Mouse (Mus musculus): Measurements from ENCODE around the gene N4bp2l2. TPM values are rescaled to one million over a fixed set of nuclear protein-coding genes. Genes with fewer than 3 reads are reported as not detected.
"Not testable (repeated sequence)": the region's sequence is repeated elsewhere in the genome, so short reads cannot be mapped to it uniquely, and the experiment has no call there.

Gene N4bp2l2
- 28.5 and 35.0 TPM in 2 replicates for polyA plus RNA-seq (2012; rRNA removed)
- 52.6 and 57.3 TPM in 2 replicates for polyA plus RNA-seq (2014; fragmentation: Nextera tagmentation; extraction: Ambion mirVana)

GRCm38 (mm10) chr5:150666133-150666739 is at the start of gene N4bp2l2:
Gene N4bp2l2, minus strand, starts transcription at chr5:150666183.
- H3K9me3 ChIP-seq (ENCODE audit: control insufficient read depth, low read length); H3K4me1 ChIP-seq (ENCODE audit: control insufficient read depth, insufficient read depth, low read length); H3K27me3 ChIP-seq (ENCODE audit: control insufficient read depth, insufficient read depth, low read length); DNase-seq (ENCODE audit: low spot score); ATAC-seq (ENCODE audit: low FRiP score, low read depth): not testable (repeated sequence)
- H3K36me3 ChIP-seq (ENCODE audit: control insufficient read depth, insufficient read depth, low read length): peaks cover 11% of the 10 kb centered on the region
- H3K4me3 ChIP-seq (replicated peaks; ENCODE audit: low read length): peak within 1 kb of the TSS; percentile 95
- WGBS: 91% methylated on average over 8 of the region's 9 CpGs
- H3K4me2 ChIP-seq (replicated peaks; ENCODE audit: low read depth, low read length, severe bottlenecking): peak within 1 kb of the TSS; percentile 63
- peak within 1 kb of the TSS; percentile 93 for H3K9ac ChIP-seq (ENCODE audit: low read depth, low read length, severe bottlenecking)
- peak within 1 kb of the TSS; percentile 99 for H3K27ac ChIP-seq (replicated peaks; ENCODE audit: low read depth, low read length)

- H3K27ac ChIP-seq (replicated peaks; ENCODE audit: low read depth, low read length): no peak overlapping the region
- H3K27me3 ChIP-seq (ENCODE audit: control insufficient read depth, insufficient read depth, low read length): no peaks in the 10 kb centered on the region
- 0 out of 2 replicates have a peak, but pooled peaks cover under 1% of the 10 kb centered on the region for H3K36me3 ChIP-seq (ENCODE audit: control insufficient read depth, insufficient read depth, low read length)
- no peak overlapping the region for H3K4me3 ChIP-seq (replicated peaks; ENCODE audit: low read length)
- no peaks in the 10 kb centered on the region for H3K4me1 ChIP-seq (ENCODE audit: control insufficient read depth, insufficient read depth, low read length)
- H3K9me3 ChIP-seq (ENCODE audit: control insufficient read depth, low read length): no peaks in the 10 kb centered on the region
- TF ChIP-seq POLR2A (IDR thresholded peaks at IDR 0.05; ENCODE audit: borderline replicate concordance, extremely low read depth, insufficient read depth, insufficient read length): no peak
- no peak overlapping the region for H3K4me2 ChIP-seq (replicated peaks; ENCODE audit: low read depth, low read length, severe bottlenecking)
- DNase-seq (ENCODE audit: low spot score) (no peak), ATAC-seq (ENCODE audit: low FRiP score, low read depth) (no peak)
- H3K9ac ChIP-seq (ENCODE audit: low read depth, low read length, severe bottlenecking): no peak overlapping the region
Observed at GRCm38 (mm10) chr5:150713431-150713830, 47.4 kb upstream of the N4bp2l2 start.

GRCm38 (mm10) chr5:150711503-150711902 is 45.5 kb upstream of the N4bp2l2 start:
- ATAC-seq (ENCODE audit: low FRiP score, low read depth) (no peak), DNase-seq (ENCODE audit: low spot score) (no peak)
- H3K36me3 ChIP-seq (ENCODE audit: control insufficient read depth, insufficient read depth, low read length): no peaks in the 10 kb centered on the region
- no peak overlapping the region for H3K9ac ChIP-seq (ENCODE audit: low read depth, low read length, severe bottlenecking)
- no peaks in the 10 kb centered on the region for H3K9me3 ChIP-seq (ENCODE audit: control insufficient read depth, low read length)
- no peak overlapping the region for H3K4me2 ChIP-seq (replicated peaks; ENCODE audit: low read depth, low read length, severe bottlenecking)
- 84% methylated on average over 4 of the region's 4 CpGs for WGBS
- H3K27me3 ChIP-seq (ENCODE audit: control insufficient read depth, insufficient read depth, low read length): no peaks in the 10 kb centered on the region
- no peaks in the 10 kb centered on the region for H3K4me1 ChIP-seq (ENCODE audit: control insufficient read depth, insufficient read depth, low read length)
- no peak overlapping the region for H3K27ac ChIP-seq (replicated peaks; ENCODE audit: low read depth, low read length)
- no peak overlapping the region for H3K4me3 ChIP-seq (replicated peaks; ENCODE audit: low read length)
- TF ChIP-seq POLR2A (IDR thresholded peaks at IDR 0.05; ENCODE audit: borderline replicate concordance, extremely low read depth, insufficient read depth, insufficient read length): no peak

GRCm38 (mm10) chr5:150707181-150707580 is 41.2 kb upstream of the N4bp2l2 start:
- not testable (repeated sequence) for H3K4me1 ChIP-seq (ENCODE audit: control insufficient read depth, insufficient read depth, low read length); ATAC-seq (ENCODE audit: low FRiP score, low read depth); H3K9ac ChIP-seq (ENCODE audit: low read depth, low read length, severe bottlenecking); H3K27me3 ChIP-seq (ENCODE audit: control insufficient read depth, insufficient read depth, low read length); H3K9me3 ChIP-seq (ENCODE audit: control insufficient read depth, low read length); H3K4me3 ChIP-seq (replicated peaks; ENCODE audit: low read length); DNase-seq (ENCODE audit: low spot score); H3K4me2 ChIP-seq (replicated peaks; ENCODE audit: low read depth, low read length, severe bottlenecking); H3K36me3 ChIP-seq (ENCODE audit: control insufficient read depth, insufficient read depth, low read length); H3K27ac ChIP-seq (replicated peaks; ENCODE audit: low read depth, low read length)
- 97% methylated on average over 3 of the region's 3 CpGs for WGBS

GRCm38 (mm10) chr5:150706651-150707050 is 40.7 kb upstream of the N4bp2l2 start:
- H3K9me3 ChIP-seq (ENCODE audit: control insufficient read depth, low read length); H3K9ac ChIP-seq (ENCODE audit: low read depth, low read length, severe bottlenecking); H3K36me3 ChIP-seq (ENCODE audit: control insufficient read depth, insufficient read depth, low read length); ATAC-seq (ENCODE audit: low FRiP score, low read depth); H3K4me2 ChIP-seq (replicated peaks; ENCODE audit: low read depth, low read length, severe bottlenecking); H3K27me3 ChIP-seq (ENCODE audit: control insufficient read depth, insufficient read depth, low read length); H3K4me3 ChIP-seq (replicated peaks; ENCODE audit: low read length); DNase-seq (ENCODE audit: low spot score); H3K27ac ChIP-seq (replicated peaks; ENCODE audit: low read depth, low read length); H3K4me1 ChIP-seq (ENCODE audit: control insufficient read depth, insufficient read depth, low read length): not testable (repeated sequence)
- WGBS: 90% methylated on average over 1 of the region's 1 CpGs

GRCm38 (mm10) chr5:150702714-150703113 is 36.7 kb upstream of the N4bp2l2 start:
- peaks cover 3% of the 10 kb centered on the region; the same call in 1 of the 2 replicates for H3K4me1 ChIP-seq (ENCODE audit: control insufficient read depth, insufficient read depth, low read length)
- no peaks in the 10 kb centered on the region for H3K9me3 ChIP-seq (ENCODE audit: control insufficient read depth, low read length)
- DNase-seq (ENCODE audit: low spot score): peak; percentile 56
- H3K4me3 ChIP-seq (replicated peaks; ENCODE audit: low read length): no peak overlapping the region
- H3K9ac ChIP-seq (ENCODE audit: low read depth, low read length, severe bottlenecking): no peak overlapping the region
- 53% methylated on average over 2 of the region's 2 CpGs for WGBS
- no peaks in the 10 kb centered on the region for H3K27me3 ChIP-seq (ENCODE audit: control insufficient read depth, insufficient read depth, low read length)
- H3K4me2 ChIP-seq (replicated peaks; ENCODE audit: low read depth, low read length, severe bottlenecking): no peak overlapping the region
- H3K36me3 ChIP-seq (ENCODE audit: control insufficient read depth, insufficient read depth, low read length): no peaks in the 10 kb centered on the region; the same call in 1 of the 2 replicates
- ATAC-seq (ENCODE audit: low FRiP score, low read depth): no peak
- no peak for TF ChIP-seq POLR2A (IDR thresholded peaks at IDR 0.05; ENCODE audit: borderline replicate concordance, extremely low read depth, insufficient read depth, insufficient read length)
- no peak overlapping the region for H3K27ac ChIP-seq (replicated peaks; ENCODE audit: low read depth, low read length)

Measured in limb, embryonic 14.5 days (tissue).